Mouse (Mus musculus) layer of hippocampus, adult 2 months (tissue): ENCODE results near the gene Rbm44. TPM values are rescaled to one million over a fixed set of nuclear protein-coding genes. Genes with fewer than 3 reads are reported as not detected.

Experiments used
- DNase-seq, 2 experiments: peaks; one replicate each; pipeline ENCODE4 v3.0.0; 2022; ENCODE audit warnings: low spot score in 2 of 2
- H3K27ac ChIP-seq: fragments of 200-600 bp; 2 replicates; pipeline ENCODE4 v1.8.1; 2022
- H3K4me3 ChIP-seq: fragments of 200-600 bp; 2 replicates; pipeline ENCODE4 v1.8.1; 2022; ENCODE audit warnings: mild to moderate bottlenecking
- CTCF ChIP-seq: fragments of 200-600 bp; conservative IDR thresholded peaks from 2 replicates; pipeline ENCODE4 v1.8.1; 2022; ENCODE audit warnings: antibody characterized with exemption, mild to moderate bottlenecking, moderate library complexity
- total RNA-seq, 2 experiments: library from RNA; stranded (reverse); gene quantifications; 2 replicates each; pipeline ENCODE4 v1.2.3; 2021

Gene Rbm44
- total RNA-seq, 2 experiments from 2014 or later, result not detected

DNA sequence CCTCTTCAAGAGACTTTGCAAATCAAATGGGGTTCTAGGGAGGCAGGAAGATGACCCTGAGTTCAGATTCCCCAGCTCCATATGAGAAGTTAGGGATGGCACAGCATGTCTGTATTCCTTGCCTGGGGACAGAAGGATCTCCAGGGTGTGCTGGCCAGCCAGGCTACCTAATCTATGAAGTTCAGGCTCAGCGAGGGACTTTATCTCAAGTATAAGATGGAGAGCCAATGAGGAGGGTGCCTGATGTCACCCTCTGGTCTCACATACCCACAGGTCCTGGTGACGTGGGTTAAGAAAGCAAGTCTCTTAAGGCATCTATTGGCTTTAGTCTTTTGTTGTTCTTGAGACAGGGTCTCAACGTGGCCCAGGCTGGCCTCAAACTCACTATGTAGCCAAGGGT, 21.4 kb upstream of the Rbm44 start:
- H3K4me3 ChIP-seq, result no peak overlapping the region
- no peak for DNase-seq
- no peak overlapping the region for H3K27ac ChIP-seq
- TF ChIP-seq CTCF, result no peak

DNA sequence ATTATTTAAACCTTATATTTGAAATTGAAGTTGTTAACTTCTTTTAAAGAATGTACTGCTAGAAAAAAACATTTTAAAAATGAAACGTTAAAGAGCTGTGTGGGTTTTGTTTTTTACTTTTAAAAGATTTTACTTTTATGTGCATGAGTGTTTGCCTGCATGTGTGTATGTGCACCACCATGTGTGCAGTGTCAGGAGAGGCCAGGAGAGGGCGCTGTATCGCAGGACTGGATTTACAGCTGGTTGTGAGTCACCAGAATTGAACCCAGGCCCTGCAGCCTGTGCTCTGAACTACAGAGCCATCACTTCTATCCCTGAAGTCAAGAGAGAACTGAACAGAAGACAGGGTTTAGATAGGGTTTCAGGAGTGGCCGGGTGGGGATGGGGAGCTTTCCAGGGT, 16.0 kb upstream of the Rbm44 start:
- TF ChIP-seq CTCF, result peak; percentile 49
- H3K27ac ChIP-seq, result no peak overlapping the region

DNA sequence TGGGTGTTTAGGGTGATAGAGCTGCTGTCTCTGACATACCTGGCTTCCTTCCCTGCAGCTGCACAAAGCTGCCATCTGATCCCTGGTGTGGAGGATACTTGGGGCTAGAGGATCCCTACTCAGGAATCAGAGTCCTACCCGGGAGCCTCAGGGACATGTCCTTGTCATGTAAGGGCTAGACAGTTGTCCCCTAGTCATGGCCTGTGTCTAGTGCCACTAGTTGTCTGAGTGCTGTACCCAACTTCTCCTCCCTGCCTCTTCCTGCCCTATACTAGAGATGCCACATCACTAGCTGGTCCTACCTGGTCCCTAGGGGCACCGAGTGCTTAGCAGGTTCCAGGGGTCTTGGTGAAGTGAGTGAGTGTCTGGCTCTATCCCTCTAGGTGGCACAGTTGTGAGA, 7.9 kb upstream of the Rbm44 start:
- Histone ChIP-seq H3K27ac (no peak overlapping the region), H3K4me3 (no peak overlapping the region)
- no peak for TF ChIP-seq CTCF
- DNase-seq, result no peak

More for the DNA sequence above, 16.0 kb upstream of the Rbm44 start:
- DNase-seq, result no peak
- H3K4me3 ChIP-seq, result no peak overlapping the region

DNA sequence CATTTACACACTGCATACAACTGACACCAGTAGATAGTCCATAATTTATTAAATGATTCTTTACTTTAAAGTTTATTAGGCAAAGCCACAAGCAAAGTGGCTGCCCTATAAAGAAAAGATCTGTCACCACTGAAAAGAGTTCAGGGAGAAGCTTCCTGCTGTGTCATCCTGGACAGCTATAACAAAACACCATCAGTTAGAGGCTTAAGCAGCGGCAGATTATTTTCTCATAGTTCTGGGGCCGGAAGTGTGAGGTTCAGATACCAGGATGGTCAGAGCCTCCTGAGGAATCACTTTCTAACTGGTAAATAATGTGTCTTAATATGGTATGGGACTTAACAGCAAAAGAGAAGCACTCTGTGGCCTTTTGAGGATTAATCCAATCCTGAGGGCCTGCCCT, 6.6 kb downstream of the Rbm44 start:
- TF ChIP-seq CTCF, result no peak
- no peak overlapping the region for H3K27ac ChIP-seq
- no peak for DNase-seq
- no peak overlapping the region for H3K4me3 ChIP-seq

DNA sequence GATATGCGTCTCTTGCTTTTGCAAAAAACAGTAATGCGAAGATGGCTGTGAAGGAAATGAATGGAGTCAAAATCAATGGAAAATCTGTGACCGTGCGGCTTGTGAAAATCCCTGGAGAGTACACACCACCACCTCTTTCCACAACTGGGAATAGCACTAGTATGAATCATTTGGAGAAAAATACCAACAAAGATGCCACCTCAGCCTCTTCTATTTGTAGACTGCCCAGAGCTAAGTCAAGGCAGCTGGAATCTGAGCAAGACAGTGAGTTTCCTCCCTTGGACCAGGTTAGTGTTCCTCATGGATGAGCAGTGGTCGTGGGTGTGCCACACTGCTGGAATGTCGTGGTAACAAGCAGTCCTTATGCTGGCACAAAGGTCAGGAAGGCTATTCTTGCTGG, 21.9 kb downstream of the Rbm44 start:
- TF ChIP-seq CTCF, result no peak
- Histone ChIP-seq H3K4me3 (no peak overlapping the region), H3K27ac (no peak overlapping the region)
- no peak for DNase-seq

DNA sequence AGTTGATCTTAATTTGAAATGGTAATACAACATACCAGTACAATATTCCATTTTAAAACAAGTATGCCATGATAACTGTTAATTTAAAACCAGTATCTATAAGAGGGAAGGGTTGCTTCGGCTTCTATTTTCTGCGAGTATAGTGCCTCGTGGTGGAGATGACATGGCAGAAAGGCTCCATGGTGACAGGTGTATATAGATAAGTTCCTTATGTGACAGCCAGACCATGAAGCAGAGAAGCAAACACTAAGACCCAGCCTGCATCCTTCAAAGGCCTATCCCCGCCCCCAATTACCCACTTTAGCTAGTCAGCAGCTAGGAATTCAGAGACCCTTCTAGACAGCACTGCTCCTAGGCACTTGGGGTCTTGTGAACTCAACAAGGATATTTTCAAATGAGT, 24.3 kb downstream of the Rbm44 start:
- H3K27ac ChIP-seq, result no peak overlapping the region
- TF ChIP-seq CTCF, result no peak
- no peak for DNase-seq
- no peak overlapping the region for H3K4me3 ChIP-seq

DNA sequence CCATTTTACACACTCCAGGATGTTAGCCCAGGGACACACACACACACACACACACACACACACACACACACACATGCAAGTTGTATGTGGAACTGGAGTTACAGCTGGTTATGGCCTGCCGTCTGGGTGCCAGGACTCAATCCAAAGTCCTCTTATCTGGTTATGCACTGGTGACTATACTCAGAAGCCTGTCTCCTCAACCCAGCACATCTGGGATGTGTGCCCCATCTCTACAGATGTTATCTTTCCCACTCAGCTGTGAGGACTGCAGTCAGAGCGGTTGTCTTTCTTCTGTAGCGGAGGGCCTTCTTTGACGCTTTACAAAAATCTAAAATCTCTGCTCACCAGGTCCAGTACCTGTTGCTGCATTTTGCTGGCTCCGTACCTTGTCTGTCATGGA, 29.9 kb downstream of the Rbm44 start:
- no peak overlapping the region for H3K27ac ChIP-seq
- no peak for TF ChIP-seq CTCF
- DNase-seq, result no peak
- no peak overlapping the region for H3K4me3 ChIP-seq

DNA sequence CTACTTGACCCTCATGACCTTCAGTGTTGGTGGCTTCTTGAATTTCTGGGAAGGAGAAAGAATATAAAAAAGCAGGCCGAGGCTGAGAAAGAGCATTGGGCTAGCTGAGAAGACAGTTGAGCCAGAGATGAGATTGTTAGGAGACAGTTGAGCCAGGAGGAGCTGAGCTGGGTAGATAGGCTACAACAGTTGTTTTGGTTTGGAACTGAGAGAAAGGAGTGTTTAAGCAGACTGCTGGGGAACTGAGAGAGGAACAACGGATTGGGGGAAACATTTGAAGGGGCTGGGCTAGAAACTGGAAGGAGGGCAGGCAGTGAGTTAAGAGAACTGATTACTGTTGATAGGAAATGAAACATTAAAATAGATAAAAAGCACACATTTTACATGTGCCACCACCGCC, 31.1 kb downstream of the Rbm44 start:
- no peak overlapping the region for H3K4me3 ChIP-seq

DNA sequence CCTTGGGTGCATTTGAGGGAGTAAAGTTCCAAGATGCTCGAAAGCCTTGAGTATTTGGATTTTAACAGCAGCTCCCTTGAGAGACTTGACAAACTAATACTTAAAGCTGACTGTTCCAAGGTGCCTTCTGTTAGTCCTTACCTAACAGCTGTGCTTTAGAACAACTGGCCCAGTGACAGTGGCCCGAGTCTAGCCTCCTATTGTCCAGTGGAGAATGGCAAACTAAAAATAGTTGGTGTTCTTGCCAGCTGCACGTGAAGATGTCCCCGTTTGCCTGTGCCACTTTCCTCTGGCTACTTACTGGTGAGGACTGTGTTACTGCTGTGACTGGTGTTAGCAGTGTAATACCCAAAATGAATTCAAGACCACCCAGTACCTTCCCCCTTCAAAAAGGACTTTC, 32.0 kb downstream of the Rbm44 start:
- Histone ChIP-seq H3K4me3 (no peak overlapping the region), H3K27ac (no peak overlapping the region)
- DNase-seq, result no peak
- TF ChIP-seq CTCF, result no peak

More for the DNA sequence above, 31.1 kb downstream of the Rbm44 start:
- no peak for DNase-seq
- TF ChIP-seq CTCF, result no peak
- no peak overlapping the region for H3K27ac ChIP-seq

DNA sequence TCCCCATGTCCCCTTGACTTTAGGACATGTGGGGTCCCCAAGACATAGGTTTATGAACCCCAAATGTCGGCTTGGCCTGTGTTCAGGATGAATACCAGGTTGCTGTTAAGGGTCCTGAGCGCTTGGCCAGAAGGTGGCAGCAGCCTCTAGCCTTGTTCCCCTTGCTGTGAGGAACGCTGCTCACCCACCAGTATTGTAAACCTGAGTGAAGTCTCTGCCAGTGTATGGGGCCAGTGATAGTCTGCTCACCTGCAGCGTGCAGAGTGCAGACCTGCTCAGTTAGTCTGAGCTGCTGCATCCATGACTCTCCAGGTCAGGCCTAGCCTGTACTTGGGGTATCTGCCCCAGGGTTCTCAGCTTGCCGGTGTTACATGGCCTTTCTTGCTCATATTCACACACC, 34.2 kb downstream of the Rbm44 start:
- peak overlapping the region; percentile 97 for H3K27ac ChIP-seq
- peak; percentile 80 to 81 for DNase-seq
- peak; percentile 94 for TF ChIP-seq CTCF
- peak overlapping the region; percentile 72 for H3K4me3 ChIP-seq

DNA sequence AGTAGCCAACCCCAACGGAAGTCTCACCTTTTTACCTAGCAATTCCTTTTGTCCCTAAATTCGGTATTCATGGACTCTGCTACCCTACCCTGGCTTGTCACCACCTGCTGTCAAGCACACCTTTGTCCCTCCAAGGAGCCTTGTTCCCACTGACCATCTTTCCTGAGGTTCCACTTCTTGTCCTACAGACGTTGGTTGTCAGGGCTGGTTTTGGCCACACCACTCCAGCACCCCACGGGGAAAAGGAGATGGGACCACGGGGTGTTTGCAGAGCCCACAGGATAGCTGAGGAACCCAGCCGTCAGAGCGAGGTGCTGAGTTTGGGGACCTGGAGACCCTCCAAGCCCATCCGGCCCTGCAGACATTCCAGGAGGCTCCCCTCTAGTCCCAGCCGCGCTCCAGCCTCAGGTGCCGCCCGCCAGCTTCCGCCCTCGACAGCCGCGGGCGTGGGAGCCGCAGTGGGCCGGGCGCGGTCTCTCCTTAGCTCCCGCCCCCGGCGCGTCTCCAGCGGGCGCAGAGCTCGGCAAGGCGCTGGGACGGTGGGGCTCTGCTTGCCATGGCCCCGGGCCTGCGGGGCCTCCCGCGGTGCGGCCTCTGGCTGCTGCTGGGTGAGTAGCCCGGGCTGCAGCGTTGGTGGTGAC, 34.8 kb downstream of the Rbm44 start, which contains the start of gene Ramp1:
Gene Ramp1, plus strand, starts transcription at position 290 of the 641 bp plus-strand sequence.
- no peak for TF ChIP-seq CTCF
- H3K27ac ChIP-seq, result peak within 1 kb of the TSS; percentile 97
- peak; percentile 41 to 64 for DNase-seq
- H3K4me3 ChIP-seq, result peak within 1 kb of the TSS; percentile 72

DNA sequence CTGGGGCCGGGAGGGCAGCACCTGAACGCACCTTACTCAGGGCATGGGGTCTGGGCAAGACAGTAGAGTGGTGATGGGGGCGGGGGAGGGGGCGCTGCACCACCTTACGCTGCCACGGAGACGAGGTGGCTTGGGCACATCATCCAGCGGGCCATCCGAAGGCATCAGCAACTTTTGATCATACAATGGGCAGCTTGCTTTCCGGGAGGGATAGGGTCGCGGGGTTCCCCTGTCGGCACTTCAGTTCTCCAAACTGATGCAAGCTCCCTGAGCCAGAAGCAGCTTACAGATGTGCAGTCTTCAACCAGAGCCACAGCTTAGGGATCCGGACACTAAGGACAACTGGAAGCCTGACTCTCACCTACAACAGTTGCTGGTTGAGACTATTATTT, 35.3 kb downstream of the Rbm44 start:
- no peak for DNase-seq
- TF ChIP-seq CTCF, result no peak
- peak overlapping the region; percentile 72 for H3K4me3 ChIP-seq
- peak overlapping the region; percentile 97 for H3K27ac ChIP-seq

DNA sequence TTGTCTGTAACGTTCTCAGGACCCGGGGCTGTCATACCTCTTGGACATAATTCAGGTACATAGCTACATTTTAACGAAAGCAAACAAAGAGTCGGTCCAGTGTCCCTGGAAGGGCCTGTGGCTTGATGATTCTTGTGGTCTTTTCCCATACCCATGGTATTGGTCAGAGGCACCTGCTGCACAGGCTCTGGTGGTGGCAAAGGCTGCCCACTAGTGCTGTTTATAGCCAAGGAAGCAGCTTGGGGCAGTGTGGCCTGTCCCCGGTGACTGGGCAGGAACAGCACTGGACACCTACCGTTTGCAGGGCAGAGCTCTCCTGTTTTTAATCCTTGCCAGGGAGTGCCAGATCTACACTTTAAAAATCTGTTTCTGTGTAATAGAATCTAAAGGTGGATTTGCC, 35.8 kb downstream of the Rbm44 start:
- no peak for TF ChIP-seq CTCF
- no peak for DNase-seq
- peak overlapping the region; percentile 72 for H3K4me3 ChIP-seq
- H3K27ac ChIP-seq, result peak overlapping the region; percentile 97

DNA sequence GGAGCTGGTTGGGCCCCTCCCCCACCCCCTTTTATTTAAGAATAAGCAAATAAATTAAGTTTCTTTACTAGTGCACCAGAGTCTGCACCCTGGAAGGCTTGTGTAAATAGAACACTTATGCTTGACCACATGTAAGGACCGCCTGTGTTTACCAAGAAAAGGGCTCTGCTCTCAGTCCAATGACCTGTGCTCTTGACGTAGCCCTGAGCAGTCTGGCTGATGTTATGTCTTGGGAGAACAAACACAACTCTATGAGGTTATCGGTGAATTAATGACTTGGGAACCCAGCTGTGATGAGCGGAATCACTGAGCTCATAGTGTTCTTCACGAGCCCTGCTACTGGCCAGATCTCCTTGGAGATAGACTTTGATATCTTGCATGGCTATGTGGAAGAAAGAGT, 36.4 kb downstream of the Rbm44 start:
- peak overlapping the region; percentile 72 for H3K4me3 ChIP-seq
- peak overlapping the region; percentile 97 for H3K27ac ChIP-seq
- no peak for DNase-seq
- no peak for TF ChIP-seq CTCF
